8 mouse cellular contexts compared by ENCODE assay signal in genomic region chr6:127108368-127109060, GRCm38 (mm10). TPM values are rescaled to one million over a fixed set of nuclear protein-coding genes. Genes with fewer than 3 reads are reported as not detected.
DNase-seq lines count a peak whose midpoint lies in the region; ATAC-seq and TF ChIP-seq lines count a peak whose summit lies in the region.

No protein-coding gene starts in this region.

- no peak for DNase-seq in neural tube, embryonic 11.5 days (ENCODE audit: low spot score)
- no peak for DNase-seq in neural tube, embryonic 10.5 days (ENCODE audit: extremely low spot score, low spot score)
- no peak for DNase-seq in forebrain, embryonic 10.5 days (ENCODE audit: extremely low spot score, low spot score)
- DNase-seq in limb, embryonic 14.5 days (ENCODE audit: low spot score) = no peak
- no peak for DNase-seq in thymus, postnatal 10 days (ENCODE audit: low spot score in 2 of 2)
- DNase-seq in right cerebral cortex, adult 2 months (ENCODE audit: low spot score in 2 of 2) = no peak
- no peak for DNase-seq in frontal cortex, postnatal 25 days (ENCODE audit: low spot score in 2 of 2)

- ATAC-seq in neural tube, embryonic 11.5 days (ENCODE audit: insufficient read depth, low FRiP score, low TSS enrichment) = no peak
- ATAC-seq in limb, embryonic 14.5 days (ENCODE audit: low FRiP score, low read depth) = no peak
- no peak for ATAC-seq in stomach, embryonic 15.5 days (ENCODE audit: insufficient read depth, low FRiP score, low read depth)

- 51% methylated on average over 20 of the region's 20 CpGs for WGBS in neural tube, embryonic 11.5 days
- WGBS in forebrain, embryonic 10.5 days = 50% methylated on average over 20 of the region's 20 CpGs
- WGBS in limb, embryonic 14.5 days = 40% methylated on average over 20 of the region's 20 CpGs
- WGBS in stomach, embryonic 15.5 days = 23% methylated on average over 20 of the region's 20 CpGs

- H3K4me1 ChIP-seq in neural tube, embryonic 11.5 days (ENCODE audit: control insufficient read depth, insufficient read depth, low read length) = peaks cover 6% of the 10 kb centered on the region; the same call in 1 of the 2 replicates
- H3K4me1 ChIP-seq in forebrain, embryonic 10.5 days = peaks cover 20% of the 10 kb centered on the region
- H3K4me1 ChIP-seq in limb, embryonic 14.5 days (ENCODE audit: control insufficient read depth, insufficient read depth, low read length) = peaks cover 9% of the 10 kb centered on the region; the same call in 1 of the 2 replicates
- no peaks in the 10 kb centered on the region for H3K4me1 ChIP-seq in stomach, embryonic 15.5 days

- TF ChIP-seq POLR2A in limb, embryonic 14.5 days (IDR thresholded peaks at IDR 0.05; ENCODE audit: borderline replicate concordance, extremely low read depth, insufficient read depth, insufficient read length) = no peak

- H3K27me3 ChIP-seq in neural tube, embryonic 11.5 days (ENCODE audit: control insufficient read depth, insufficient read depth, low read length) = no peaks in the 10 kb centered on the region
- 0 out of 2 replicates have a peak, but pooled peaks cover 6% of the 10 kb centered on the region for H3K27me3 ChIP-seq in forebrain, embryonic 10.5 days (ENCODE audit: poor library complexity, severe bottlenecking)
- H3K27me3 ChIP-seq in limb, embryonic 14.5 days (ENCODE audit: control insufficient read depth, insufficient read depth, low read length) = no peaks in the 10 kb centered on the region
- no peaks in the 10 kb centered on the region for H3K27me3 ChIP-seq in stomach, embryonic 15.5 days (replicated peaks)

- H3K9me3 ChIP-seq in neural tube, embryonic 11.5 days (ENCODE audit: control insufficient read depth, low read length) = no peaks in the 10 kb centered on the region
- no peaks in the 10 kb centered on the region for H3K9me3 ChIP-seq in forebrain, embryonic 10.5 days
- H3K9me3 ChIP-seq in limb, embryonic 14.5 days (ENCODE audit: control insufficient read depth, low read length) = no peaks in the 10 kb centered on the region
- H3K9me3 ChIP-seq in stomach, embryonic 15.5 days = no peaks in the 10 kb centered on the region

- H3K27ac ChIP-seq in neural tube, embryonic 11.5 days (ENCODE audit: low read depth, low read length) = no peak overlapping the region
- H3K27ac ChIP-seq in forebrain, embryonic 10.5 days = peak overlapping the region; percentile 82; the same call in 1 of the 2 replicates
- no peak overlapping the region for H3K27ac ChIP-seq in limb, embryonic 14.5 days (replicated peaks; ENCODE audit: low read depth, low read length)
- H3K27ac ChIP-seq in stomach, embryonic 15.5 days = no peak overlapping the region

- no peaks in the 10 kb centered on the region for H3K36me3 ChIP-seq in neural tube, embryonic 11.5 days (ENCODE audit: control insufficient read depth, insufficient read depth, low read length)
- H3K36me3 ChIP-seq in forebrain, embryonic 10.5 days (replicated peaks) = no peaks in the 10 kb centered on the region; the same call in 1 of the 2 replicates
- no peaks in the 10 kb centered on the region for H3K36me3 ChIP-seq in limb, embryonic 14.5 days (ENCODE audit: control insufficient read depth, insufficient read depth, low read length)
- H3K36me3 ChIP-seq in stomach, embryonic 15.5 days = no peaks in the 10 kb centered on the region

- peak overlapping the region; percentile 70 for H3K9ac ChIP-seq in neural tube, embryonic 11.5 days (ENCODE audit: low read length)
- peak overlapping the region; percentile 53 for H3K9ac ChIP-seq in limb, embryonic 14.5 days (ENCODE audit: low read depth, low read length, severe bottlenecking)
- H3K9ac ChIP-seq in stomach, embryonic 15.5 days = 0 out of 2 replicates have a peak overlapping the region, but pooled peaks have one; percentile 33

- peak overlapping the region; percentile 65 for H3K4me3 ChIP-seq in neural tube, embryonic 11.5 days (ENCODE audit: low read depth, low read length)
- H3K4me3 ChIP-seq in forebrain, embryonic 10.5 days = peak overlapping the region; percentile 76
- peak overlapping the region; percentile 52 for H3K4me3 ChIP-seq in limb, embryonic 14.5 days (replicated peaks; ENCODE audit: low read length)
- peak overlapping the region; percentile 58 for H3K4me3 ChIP-seq in stomach, embryonic 15.5 days (replicated peaks)

- peak overlapping the region; percentile 83 for H3K4me2 ChIP-seq in neural tube, embryonic 11.5 days (ENCODE audit: low read depth)
- peak overlapping the region; percentile 72 for H3K4me2 ChIP-seq in limb, embryonic 14.5 days (replicated peaks; ENCODE audit: low read depth, low read length, severe bottlenecking)
- H3K4me2 ChIP-seq in stomach, embryonic 15.5 days = peak overlapping the region; percentile 84

RNA-seq across cellular contexts. Expression of gene Tigar, which starts 0.8 kb away (rescaled TPM):
- 7.3 and 7.8 TPM in 2 replicates for polyA plus RNA-seq in neural tube, embryonic 11.5 days (2014; fragmentation: Nextera tagmentation; extraction: Ambion mirVana)
- polyA plus RNA-seq in forebrain, embryonic 10.5 days (2016; fragmentation: Nextera tagmentation; extraction: Ambion mirVana) = 7.1 and 7.3 TPM in 2 replicates
- 3.4 and 4.1 TPM in 2 replicates for polyA plus RNA-seq in limb, embryonic 14.5 days (2012; rRNA removed)
- 3.2 and 3.3 TPM in 2 replicates for polyA plus RNA-seq in limb, embryonic 14.5 days (2014; fragmentation: Nextera tagmentation; extraction: Ambion mirVana)
- polyA plus RNA-seq in stomach, embryonic 15.5 days (2015; fragmentation: Nextera tagmentation; extraction: Ambion mirVana) = 2.9 and 4.4 TPM in 2 replicates

RNA-seq across cellular contexts. Expression of gene Fgf23, which starts 35.8 kb away (rescaled TPM):
- not detected in 2 replicates for polyA plus RNA-seq in neural tube, embryonic 11.5 days (2014; fragmentation: Nextera tagmentation; extraction: Ambion mirVana)
- 0.14 TPM in 1 of 2 replicates, not detected in the other for polyA plus RNA-seq in forebrain, embryonic 10.5 days (2016; fragmentation: Nextera tagmentation; extraction: Ambion mirVana)
- 0.17 and 0.24 TPM in 2 replicates for polyA plus RNA-seq in limb, embryonic 14.5 days (2012; rRNA removed)
- polyA plus RNA-seq in limb, embryonic 14.5 days (2014; fragmentation: Nextera tagmentation; extraction: Ambion mirVana) = not detected in 2 replicates
- polyA plus RNA-seq in stomach, embryonic 15.5 days (2015; fragmentation: Nextera tagmentation; extraction: Ambion mirVana) = not detected in 2 replicates

RNA-seq across cellular contexts. Expression of gene Ccnd2, which starts 43.5 kb away (rescaled TPM):
- polyA plus RNA-seq in neural tube, embryonic 11.5 days (2014; fragmentation: Nextera tagmentation; extraction: Ambion mirVana) = 934 and 952 TPM in 2 replicates
- 997 and 1,058 TPM in 2 replicates for polyA plus RNA-seq in forebrain, embryonic 10.5 days (2016; fragmentation: Nextera tagmentation; extraction: Ambion mirVana)
- 143 and 170 TPM in 2 replicates for polyA plus RNA-seq in limb, embryonic 14.5 days (2012; rRNA removed)
- polyA plus RNA-seq in limb, embryonic 14.5 days (2014; fragmentation: Nextera tagmentation; extraction: Ambion mirVana) = 1,147 and 1,270 TPM in 2 replicates
- 922 and 986 TPM in 2 replicates for polyA plus RNA-seq in stomach, embryonic 15.5 days (2015; fragmentation: Nextera tagmentation; extraction: Ambion mirVana)
